Mouse (Mus musculus) ES-Bruce4 (cell line): ENCODE results near the gene Adamtsl1. TPM values are rescaled to one million over a fixed set of nuclear protein-coding genes. Genes with fewer than 3 reads are reported as not detected.
A peak's percentile ranks its signal among the peaks of the same experiment; 100 is the strongest.

Experiments used
- H3K27ac ChIP-seq: 2 replicates; pipeline ENCODE4 v1.5.1; 2012; ENCODE audit warnings: low read length, inconsistent platforms; ENCODE audit not compliant: insufficient read depth
- H3K27me3 ChIP-seq: 2 replicates; pipeline ENCODE4 v1.6.1; 2012; ENCODE audit warnings: mild to moderate bottlenecking, low read length, inconsistent platforms; ENCODE audit not compliant: control insufficient read depth, poor library complexity, insufficient read depth, severe bottlenecking
- H3K36me3 ChIP-seq: 2 replicates; pipeline ENCODE4 v1.6.1; 2012; ENCODE audit warnings: inconsistent platforms, mild to moderate bottlenecking, low read length, moderate library complexity; ENCODE audit not compliant: control insufficient read depth, poor library complexity, insufficient read depth, severe bottlenecking
- H3K4me1 ChIP-seq: one replicate; pipeline ENCODE4 v1.8.1; 2011; ENCODE audit warnings: low read length; ENCODE audit not compliant: control insufficient read depth, insufficient read depth
- H3K4me3 ChIP-seq: 2 replicates; pipeline ENCODE4 v1.5.1; 2011; ENCODE audit warnings: low read depth, mild to moderate bottlenecking, low read length
- H3K9ac ChIP-seq: 2 replicates; pipeline ENCODE4 v1.6.1; 2012; ENCODE audit warnings: low read depth, mild to moderate bottlenecking, inconsistent platforms; ENCODE audit not compliant: poor library complexity, severe bottlenecking
- H3K9me3 ChIP-seq: replicated peaks from 2 replicates; pipeline ENCODE4 v1.6.1; 2012; ENCODE audit warnings: mild to moderate bottlenecking, low read length, inconsistent platforms; ENCODE audit not compliant: control insufficient read depth, poor library complexity, insufficient read depth, severe bottlenecking
- CTCF ChIP-seq: IDR thresholded peaks from one replicate; pipeline ENCODE4 v1.8.1; 2011; ENCODE audit warnings: low read depth, low read length
- EP300 ChIP-seq: IDR thresholded peaks from 2 replicates; pipeline ENCODE4 v1.6.1; 2011; ENCODE audit warnings: low read depth, low read length; ENCODE audit not compliant: insufficient read depth
- POLR2A ChIP-seq: IDR thresholded peaks from one replicate; pipeline ENCODE4 v1.8.1; 2011; ENCODE audit warnings: low read length; ENCODE audit not compliant: insufficient read depth
- polyA plus RNA-seq: library from polyadenylated mRNA; stranded (reverse); fragments of >200 nt; gene quantifications from 2 replicates; pipeline ENCODE4 v1.2.4, GENCODE M21; 2011; ENCODE audit warnings: low read depth; ENCODE audit not compliant: missing spikeins, insufficient read depth, insufficient read length

The Adamtsl1 gene
- polyA plus RNA-seq, 1 experiment = 2.0 TPM

DNA sequence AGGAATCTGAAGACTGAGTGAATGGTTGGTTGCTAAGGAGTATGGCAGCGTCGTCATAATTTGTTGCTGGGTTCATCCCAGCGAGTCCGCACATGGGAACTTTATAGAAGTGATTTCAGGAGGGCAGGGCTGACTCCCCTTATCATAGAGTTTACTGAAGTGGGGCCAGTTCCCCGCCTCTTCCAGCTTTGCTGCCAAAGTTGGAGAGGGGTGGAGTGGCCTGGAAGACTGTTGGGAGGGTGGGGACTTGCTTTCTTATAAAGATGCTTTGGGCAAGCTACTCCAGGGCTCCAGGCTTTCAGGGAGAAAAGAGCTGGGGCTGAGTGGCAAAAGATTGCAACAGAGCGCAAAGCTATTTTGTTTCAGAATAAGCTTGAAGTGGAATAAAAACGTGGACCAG is 684 bp upstream of the Adamtsl1 start:
- H3K9ac ChIP-seq = no peak overlapping the region
- no peaks in the 10 kb centered on the region for H3K4me1 ChIP-seq
- no peaks in the 10 kb centered on the region for H3K9me3 ChIP-seq
- no peak overlapping the region for H3K4me3 ChIP-seq
- H3K27ac ChIP-seq = no peak overlapping the region
- H3K27me3 ChIP-seq = peaks cover 5% of the 10 kb centered on the region
- TF ChIP-seq CTCF = no peak
- no peak for TF ChIP-seq EP300
- TF ChIP-seq POLR2A = no peak
- H3K36me3 ChIP-seq = no peaks in the 10 kb centered on the region

DNA sequence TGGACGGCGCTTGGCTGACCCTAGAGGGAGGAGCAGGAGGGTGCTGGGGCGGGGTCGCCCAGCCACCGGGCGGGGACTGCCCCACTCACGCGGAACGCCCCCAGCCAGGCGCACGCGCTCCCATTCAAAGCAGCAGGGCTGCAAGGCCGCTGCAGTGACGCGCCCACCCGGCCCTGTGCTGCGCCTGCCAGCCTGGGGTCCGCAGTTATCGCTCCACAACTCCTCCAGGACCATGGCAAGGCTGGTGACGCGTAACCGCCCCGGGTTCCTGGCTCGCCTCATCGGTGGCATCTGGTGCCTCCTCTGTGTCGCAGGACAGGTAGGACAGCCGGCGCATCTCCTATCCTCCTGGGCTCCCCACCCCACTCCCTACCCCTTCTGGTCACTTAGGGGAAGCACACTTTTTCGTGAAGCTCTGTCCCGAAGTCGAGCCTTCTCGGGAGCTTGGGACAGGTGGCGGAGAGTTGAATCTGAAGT is 271 bp downstream of the Adamtsl1 start:
- H3K9ac ChIP-seq = peak overlapping the region; percentile 6; the same call in 1 of the 2 replicates
- no peak overlapping the region for H3K27ac ChIP-seq
- peak overlapping the region; percentile 62 for H3K4me3 ChIP-seq
- H3K9me3 ChIP-seq = no peaks in the 10 kb centered on the region
- no peaks in the 10 kb centered on the region for H3K4me1 ChIP-seq
- no peaks in the 10 kb centered on the region for H3K36me3 ChIP-seq
- TF ChIP-seq CTCF (no peak), EP300 (no peak), POLR2A (no peak)
- peaks cover 5% of the 10 kb centered on the region for H3K27me3 ChIP-seq

DNA sequence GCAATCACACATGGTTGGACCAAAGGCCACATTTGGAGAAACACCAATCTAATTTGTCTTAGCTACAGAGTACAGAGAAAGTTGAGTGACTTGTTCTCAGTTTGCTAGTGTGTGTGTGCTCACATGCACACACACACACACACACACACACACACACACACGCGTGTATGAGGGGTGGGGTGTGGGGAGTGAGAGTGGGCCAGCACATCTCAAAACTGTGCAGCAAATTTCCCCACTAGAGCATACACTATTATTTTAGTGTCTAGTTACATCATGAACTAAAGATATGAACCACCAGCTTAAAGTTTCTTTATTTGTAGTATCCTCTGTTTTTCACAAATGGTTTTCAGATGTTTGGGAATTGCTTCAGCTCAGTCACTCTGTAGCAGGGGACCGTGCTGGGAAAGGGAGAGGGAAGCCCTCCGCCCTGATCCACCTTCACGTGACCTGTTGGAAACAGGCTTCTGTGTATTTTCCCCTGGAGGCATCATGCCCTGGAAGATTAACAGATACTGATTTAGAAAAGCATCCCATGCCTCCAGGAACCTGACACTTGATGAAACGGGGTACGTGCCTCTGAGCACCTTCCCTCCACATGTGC is 13.1 kb downstream of the Adamtsl1 start:
- TF ChIP-seq EP300 = no peak
- no peak for TF ChIP-seq CTCF
- no peak for TF ChIP-seq POLR2A

DNA sequence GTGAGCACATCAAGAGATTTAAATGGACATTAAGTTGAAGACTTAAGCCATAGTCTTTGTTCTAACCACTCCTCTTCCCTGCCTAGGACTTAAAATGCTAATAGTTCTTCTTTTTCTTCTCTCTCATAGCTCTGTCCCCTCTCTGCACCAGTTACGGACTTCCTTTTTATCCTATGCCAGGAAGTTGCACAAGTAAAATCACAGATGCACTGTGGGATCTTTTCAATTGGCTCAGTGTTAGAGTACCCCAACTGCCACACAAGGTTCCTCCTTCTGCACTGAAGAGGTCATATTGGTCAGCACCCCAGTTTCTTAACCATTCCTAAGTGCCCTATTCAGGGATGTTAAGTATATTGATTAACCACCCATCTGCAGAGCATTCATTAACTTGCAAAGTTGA is 15.9 kb downstream of the Adamtsl1 start:
- Histone ChIP-seq H3K36me3 (no peaks in the 10 kb centered on the region), H3K9me3 (no peaks in the 10 kb centered on the region), H3K27me3 (no peaks in the 10 kb centered on the region), H3K27ac (no peak overlapping the region), H3K9ac (no peak overlapping the region), H3K4me3 (no peak overlapping the region), H3K4me1 (no peaks in the 10 kb centered on the region)
- TF ChIP-seq POLR2A (no peak), CTCF (no peak), EP300 (no peak)

More for the DNA sequence above, 13.1 kb downstream of the Adamtsl1 start:
- Histone ChIP-seq H3K4me1 (no peaks in the 10 kb centered on the region), H3K36me3 (no peaks in the 10 kb centered on the region), H3K9me3 (no peaks in the 10 kb centered on the region), H3K27ac (no peak overlapping the region), H3K27me3 (no peaks in the 10 kb centered on the region), H3K9ac (no peak overlapping the region), H3K4me3 (no peak overlapping the region)

DNA sequence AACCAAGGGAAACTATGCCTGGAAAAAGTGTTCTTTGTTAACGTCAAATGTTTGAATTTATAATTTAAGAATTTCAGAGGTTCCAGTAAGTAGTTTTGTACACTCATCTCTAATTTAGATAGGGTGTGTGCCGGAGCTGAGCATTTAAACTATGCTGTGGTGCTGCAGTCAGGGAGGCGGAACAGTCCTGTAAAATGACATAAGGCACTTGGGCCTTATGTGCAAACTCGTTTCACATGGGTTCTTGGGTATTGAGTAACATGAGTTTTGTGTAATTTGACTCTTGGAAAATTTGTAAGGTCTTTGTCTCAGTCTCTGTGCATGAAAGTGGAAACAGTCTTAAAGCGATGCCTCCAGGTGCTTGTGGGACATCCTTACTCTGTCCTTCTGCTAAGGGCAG is 25.7 kb downstream of the Adamtsl1 start:
- no peaks in the 10 kb centered on the region for H3K4me1 ChIP-seq
- no peak overlapping the region for H3K27ac ChIP-seq
- TF ChIP-seq EP300 (no peak), CTCF (no peak), POLR2A (no peak)
- no peak overlapping the region for H3K9ac ChIP-seq
- H3K4me3 ChIP-seq = no peak overlapping the region
- H3K27me3 ChIP-seq = no peaks in the 10 kb centered on the region
- no peaks in the 10 kb centered on the region for H3K36me3 ChIP-seq
- H3K9me3 ChIP-seq = no peaks in the 10 kb centered on the region

DNA sequence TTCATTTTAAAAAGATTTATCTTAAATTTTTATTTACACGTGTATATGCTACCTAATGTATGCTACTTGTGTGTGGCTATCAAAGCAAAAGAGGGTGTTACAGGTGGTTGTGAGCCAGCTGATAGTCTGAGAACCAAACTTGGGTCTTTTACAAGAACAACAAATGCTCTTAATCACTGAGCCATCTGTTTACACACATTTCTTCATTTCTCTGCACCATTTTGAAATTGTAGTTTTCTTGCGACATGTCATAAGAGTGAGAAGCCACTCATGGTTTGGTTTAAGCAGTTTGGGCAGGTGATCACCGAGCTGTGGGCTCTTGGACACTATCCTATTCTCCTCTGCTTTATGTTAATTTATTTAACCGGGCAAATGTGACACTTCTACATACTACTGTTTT is 29.2 kb downstream of the Adamtsl1 start:
- TF ChIP-seq POLR2A (no peak), EP300 (no peak), CTCF (no peak)
- no peak overlapping the region for H3K9ac ChIP-seq

More for the DNA sequence above, 29.2 kb downstream of the Adamtsl1 start:
- Histone ChIP-seq H3K36me3 (no peaks in the 10 kb centered on the region), H3K27ac (no peak overlapping the region), H3K4me1 (no peaks in the 10 kb centered on the region), H3K4me3 (no peak overlapping the region), H3K9me3 (no peaks in the 10 kb centered on the region), H3K27me3 (no peaks in the 10 kb centered on the region)
